Mouse (Mus musculus): Measurements from ENCODE around the gene Mrpl10.
A peak's percentile ranks its signal among the peaks of the same experiment; 100 is the strongest.

DNA sequence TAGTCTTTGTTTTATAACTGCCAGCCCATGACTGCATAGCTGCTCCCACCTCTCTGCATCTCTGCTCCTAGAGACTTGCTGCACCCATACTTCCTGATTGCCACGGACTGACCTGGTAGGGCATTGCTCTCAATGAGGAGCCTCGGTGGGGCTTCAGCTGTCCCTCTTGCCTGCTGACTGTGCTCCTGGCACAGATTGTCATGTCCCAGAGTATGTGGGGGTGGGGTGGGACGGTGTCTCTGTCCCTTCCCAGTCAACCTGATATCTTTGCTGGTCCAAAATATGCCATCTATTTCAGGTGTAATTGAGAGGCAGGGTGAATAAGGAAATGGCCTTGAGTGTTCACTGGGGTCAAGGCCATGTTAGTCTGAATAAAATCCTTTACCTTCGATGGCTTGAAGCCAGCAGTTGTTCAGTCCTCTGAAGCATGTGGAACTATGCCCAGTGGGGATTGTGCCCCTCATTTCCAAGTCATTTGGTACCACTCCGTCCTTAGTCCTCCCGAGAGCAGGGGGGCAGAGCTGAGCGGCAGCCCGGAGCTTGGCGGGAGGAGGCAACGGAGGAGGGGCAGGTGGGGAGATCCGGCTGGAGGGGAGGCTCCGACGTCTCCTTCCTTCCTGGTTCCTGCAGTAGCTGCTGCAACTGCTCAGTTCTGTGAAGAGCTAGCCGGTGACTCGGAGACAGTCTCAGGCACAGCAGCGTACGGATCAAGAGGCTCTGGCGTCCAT, 9.0 kb downstream of the Mrpl10 start, which contains the start of gene Osbpl7:
- peak; percentile 23; the same call in 1 of the 2 replicates for TF ChIP-seq CTCF (IDR thresholded peaks at IDR 0.05; ENCODE audit: extremely low read depth, insufficient read depth, insufficient read length, insufficient replicate concordance)
- peak; percentile 69 for TF ChIP-seq POLR2A (IDR thresholded peaks at IDR 0.05; ENCODE audit: low read depth, low read length)

All from spleen, adult 2 months (tissue).